Mouse (Mus musculus) ES-E14 (cell line): Measurements from ENCODE around the gene Wnt9a.

Experiments
- CHD2 ChIP-seq: IDR thresholded peaks from 2 replicates; pipeline ENCODE4 v1.6.1; 2014; ENCODE audit warnings: mild to moderate bottlenecking, low read depth, low read length, inconsistent platforms
- HCFC1 ChIP-seq: IDR thresholded peaks from 2 replicates; pipeline ENCODE4 v1.6.1; 2012; ENCODE audit warnings: low read length, inconsistent platforms, borderline replicate concordance; ENCODE audit not compliant: insufficient read depth
- ZC3H11A ChIP-seq: IDR thresholded peaks from 2 replicates; pipeline ENCODE4 v1.6.1; 2012; ENCODE audit warnings: low read depth, mild to moderate bottlenecking, inconsistent platforms, low read length, borderline replicate concordance

- TF ChIP-seq ZC3H11A (no peak), HCFC1 (no peak), CHD2 (no peak)
These were observed 18.0 kb downstream of the Wnt9a start for GRCm38 (mm10) chr11:59324777-59325176.
